Mouse (Mus musculus) CH12.LX (cell line): ENCODE results near the gene Ccnt1. TPM values are rescaled to one million over a fixed set of nuclear protein-coding genes. Genes with fewer than 3 reads are reported as not detected.
A peak's percentile ranks its signal among the peaks of the same experiment; 100 is the strongest.

ENCODE experiments used
- DNase-seq: peaks from one replicate; pipeline ENCODE4 v3.0.0-alpha.2; 2013; ENCODE audit errors: extremely low read depth
- H3K27ac ChIP-seq: 2 replicates; pipeline ENCODE4 v1.5.1; 2012; ENCODE audit warnings: low read depth, mild to moderate bottlenecking, control low read depth, moderate library complexity; ENCODE audit not compliant: insufficient read depth
- H3K27me3 ChIP-seq: replicated peaks from 2 replicates; pipeline ENCODE3; 2012; ENCODE audit warnings: inconsistent platforms
- H3K36me3 ChIP-seq, 2 experiments: replicated peaks in 1 of 2; 2 replicates each; pipeline versions ENCODE3 to v1.6.1; 2012; ENCODE audit warnings: inconsistent platforms in 1 of 2, low read length in 1 of 2, mild to moderate bottlenecking in 1 of 2, mixed read lengths in 1 of 2, moderate library complexity in 1 of 2; ENCODE audit not compliant: control insufficient read depth in 1 of 2, insufficient read depth in 1 of 2
- H3K4me1 ChIP-seq, 2 experiments: 2 replicates each; pipeline ENCODE4 v1.6.1; 2012; ENCODE audit warnings: inconsistent platforms in 1 of 2, moderate library complexity in 1 of 2; ENCODE audit not compliant: insufficient read depth in 2 of 2, control insufficient read depth in 1 of 2
- H3K4me2 ChIP-seq: 2 replicates; pipeline ENCODE4 v1.6.1; 2012; ENCODE audit warnings: low read depth, mild to moderate bottlenecking, control low read depth; ENCODE audit not compliant: poor library complexity, insufficient read depth, severe bottlenecking
- H3K4me3 ChIP-seq, 3 experiments: fragments of 150-350 bp in 1 of 3; sonication (generic) in 1 of 3; replicated peaks in 1 of 3; 2 replicates each; pipeline versions ENCODE3 to v1.5.1; 2011 to 2012; ENCODE audit warnings: low read depth in 2 of 3, low read length in 2 of 3, mild to moderate bottlenecking in 2 of 3, moderate library complexity in 2 of 3, control low read depth in 1 of 3, improper control_type of control experiment in 1 of 3, inconsistent platforms in 1 of 3, mixed read lengths in 1 of 3; ENCODE audit not compliant: poor library complexity in 1 of 3
- H3K79me2 ChIP-seq: replicated peaks from 2 replicates; pipeline ENCODE4 v1.6.1; 2012; ENCODE audit warnings: mild to moderate bottlenecking, moderate library complexity; ENCODE audit not compliant: control insufficient read depth, poor library complexity, insufficient read depth, severe bottlenecking; ENCODE audit errors: extremely low read depth
- H3K9ac ChIP-seq: 2 replicates; pipeline ENCODE4 v1.6.1; 2012; ENCODE audit warnings: low read depth, mild to moderate bottlenecking, control low read depth, moderate library complexity; ENCODE audit not compliant: insufficient read depth
- H3K9me3 ChIP-seq: replicated peaks from 2 replicates; pipeline ENCODE3; 2012; ENCODE audit warnings: low read length, inconsistent platforms, mixed read lengths
- BHLHE40 ChIP-seq: IDR thresholded peaks from 2 replicates; pipeline ENCODE4 v1.6.1; 2011; ENCODE audit warnings: mild to moderate bottlenecking, low read depth, low read length, improper control_type of control experiment
- CHD1 ChIP-seq: IDR thresholded peaks from 2 replicates; pipeline ENCODE4 v1.6.1; 2012; ENCODE audit warnings: low read depth, low read length, improper control_type of control experiment, inconsistent platforms
- CHD2 ChIP-seq: IDR thresholded peaks from 2 replicates; pipeline ENCODE4 v1.6.1; 2011; ENCODE audit warnings: low read length, improper control_type of control experiment
- CTCF ChIP-seq, 2 experiments: IDR thresholded peaks in 1 of 2; conservative IDR thresholded peaks in 1 of 2; 2 replicates each; pipeline ENCODE4 v1.5.1; 2011 to 2012; ENCODE audit warnings: low read depth in 2 of 2, low read length in 2 of 2, improper control_type of control experiment in 1 of 2, inconsistent platforms in 1 of 2, mild to moderate bottlenecking in 1 of 2, moderate library complexity in 1 of 2
- E2F4 ChIP-seq: IDR thresholded peaks from 2 replicates; pipeline ENCODE4 v1.6.1; 2011; ENCODE audit warnings: low read depth, low read length, improper control_type of control experiment; ENCODE audit not compliant: insufficient replicate concordance
- ELF1 ChIP-seq: IDR thresholded peaks from 2 replicates; pipeline ENCODE4 v1.6.1; 2014; ENCODE audit warnings: low read depth, mild to moderate bottlenecking, inconsistent platforms, low read length, improper control_type of control experiment
- EP300 ChIP-seq: IDR thresholded peaks from 2 replicates; pipeline ENCODE4 v1.6.1; 2011; ENCODE audit warnings: low read length, improper control_type of control experiment
- ETS1 ChIP-seq: conservative IDR thresholded peaks from 2 replicates; pipeline ENCODE4 v1.6.1; 2012; ENCODE audit warnings: low read depth, mild to moderate bottlenecking, inconsistent platforms, low read length, improper control_type of control experiment, moderate library complexity
- GABPA ChIP-seq: IDR thresholded peaks from 2 replicates; pipeline ENCODE4 v1.6.1; 2012; ENCODE audit warnings: low read depth, low read length, improper control_type of control experiment, inconsistent platforms; ENCODE audit not compliant: insufficient replicate concordance
- HCFC1 ChIP-seq: IDR thresholded peaks from 2 replicates; pipeline ENCODE4 v1.6.1; 2012; ENCODE audit warnings: low read depth, mild to moderate bottlenecking, inconsistent platforms, low read length, improper control_type of control experiment
- IRF4 ChIP-seq: IDR thresholded peaks from 2 replicates; pipeline ENCODE4 v1.6.1; 2014; ENCODE audit warnings: low read depth, mild to moderate bottlenecking, inconsistent platforms, low read length, improper control_type of control experiment
- JUN ChIP-seq: IDR thresholded peaks from 2 replicates; pipeline ENCODE4 v1.6.1; 2011; ENCODE audit warnings: low read depth, mild to moderate bottlenecking, low read length, improper control_type of control experiment, moderate library complexity; ENCODE audit not compliant: insufficient read depth
- JUND ChIP-seq: conservative IDR thresholded peaks from 2 replicates; pipeline ENCODE4 v1.6.1; 2011; ENCODE audit warnings: low read depth, low read length, improper control_type of control experiment
- KAT2A ChIP-seq: IDR thresholded peaks from 2 replicates; pipeline ENCODE4 v1.6.1; 2012; ENCODE audit warnings: low read length, improper control_type of control experiment, inconsistent platforms; ENCODE audit not compliant: insufficient replicate concordance
- MAFK ChIP-seq: IDR thresholded peaks from 2 replicates; pipeline ENCODE4 v1.6.1; 2011; ENCODE audit warnings: low read length, improper control_type of control experiment; ENCODE audit not compliant: insufficient replicate concordance
- MAX ChIP-seq: IDR thresholded peaks from 2 replicates; pipeline ENCODE4 v1.6.1; 2011; ENCODE audit warnings: low read length, improper control_type of control experiment
- MAZ ChIP-seq: IDR thresholded peaks from 2 replicates; pipeline ENCODE4 v1.6.1; 2012; ENCODE audit warnings: low read depth, mild to moderate bottlenecking, inconsistent platforms, low read length, improper control_type of control experiment, moderate library complexity
- MEF2A ChIP-seq: IDR thresholded peaks from 2 replicates; pipeline ENCODE4 v1.6.1; 2014; ENCODE audit warnings: low read depth, mild to moderate bottlenecking, inconsistent platforms, low read length, improper control_type of control experiment, borderline replicate concordance
- MXI1 ChIP-seq: IDR thresholded peaks from 2 replicates; pipeline ENCODE4 v1.6.1; 2011; ENCODE audit warnings: mild to moderate bottlenecking, low read depth, low read length, improper control_type of control experiment
- MYC ChIP-seq: IDR thresholded peaks from 2 replicates; pipeline ENCODE4 v1.6.1; 2011; ENCODE audit warnings: low read depth, mild to moderate bottlenecking, improper control_type of control experiment, low read length
- NELFE ChIP-seq: IDR thresholded peaks from 2 replicates; pipeline ENCODE4 v1.6.1; 2011; ENCODE audit warnings: low read depth, low read length, improper control_type of control experiment
- NRF1 ChIP-seq: IDR thresholded peaks from 2 replicates; pipeline ENCODE4 v1.6.1; 2014; ENCODE audit warnings: low read depth, mild to moderate bottlenecking, inconsistent platforms, low read length, improper control_type of control experiment, moderate library complexity
- PAX5 ChIP-seq: IDR thresholded peaks from 2 replicates; pipeline ENCODE4 v1.6.1; 2012; ENCODE audit warnings: low read length, inconsistent platforms, mixed read lengths
- POLR2A ChIP-seq: IDR thresholded peaks from 2 replicates; pipeline ENCODE4 v1.6.1; 2011; ENCODE audit warnings: low read depth, mild to moderate bottlenecking, improper control_type of control experiment, low read length
- POLR2AphosphoS2 ChIP-seq: IDR thresholded peaks from 2 replicates; pipeline ENCODE4 v1.6.1; 2011; ENCODE audit warnings: low read depth, low read length, improper control_type of control experiment
- RAD21 ChIP-seq: IDR thresholded peaks from 2 replicates; pipeline ENCODE4 v1.6.1; 2011; ENCODE audit warnings: low read depth, mild to moderate bottlenecking, low read length, improper control_type of control experiment, moderate library complexity
- RCOR1 ChIP-seq: conservative IDR thresholded peaks from 2 replicates; pipeline ENCODE4 v1.6.1; 2012; ENCODE audit warnings: low read depth, mild to moderate bottlenecking, inconsistent platforms, low read length, improper control_type of control experiment
- SIN3A ChIP-seq: IDR thresholded peaks from 2 replicates; pipeline ENCODE4 v1.6.1; 2012; ENCODE audit warnings: low read length, improper control_type of control experiment, inconsistent platforms
- SMC3 ChIP-seq: IDR thresholded peaks from 2 replicates; pipeline ENCODE4 v1.6.1; 2011; ENCODE audit warnings: low read depth, low read length, improper control_type of control experiment
- TBP ChIP-seq: conservative IDR thresholded peaks from 2 replicates; pipeline ENCODE4 v1.6.1; 2011; ENCODE audit warnings: low read depth, low read length, improper control_type of control experiment
- TCF12 ChIP-seq: IDR thresholded peaks from 2 replicates; pipeline ENCODE4 v1.6.1; 2014; ENCODE audit warnings: low read depth, mild to moderate bottlenecking, inconsistent platforms, low read length, improper control_type of control experiment
- UBTF ChIP-seq: IDR thresholded peaks from 2 replicates; pipeline ENCODE4 v1.6.1; 2012; ENCODE audit warnings: low read depth, mild to moderate bottlenecking, inconsistent platforms, low read length, improper control_type of control experiment, moderate library complexity
- USF1 ChIP-seq: IDR thresholded peaks from 2 replicates; pipeline ENCODE4 v1.6.1; 2014; ENCODE audit warnings: low read depth, mild to moderate bottlenecking, inconsistent platforms, low read length, improper control_type of control experiment
- USF2 ChIP-seq: conservative IDR thresholded peaks from 2 replicates; pipeline ENCODE4 v1.6.1; 2011; ENCODE audit warnings: low read depth, low read length, improper control_type of control experiment
- ZC3H11A ChIP-seq: IDR thresholded peaks from 2 replicates; pipeline ENCODE4 v1.6.1; 2012; ENCODE audit warnings: low read depth, mild to moderate bottlenecking, inconsistent platforms, low read length, improper control_type of control experiment
- ZKSCAN1 ChIP-seq: IDR thresholded peaks from 2 replicates; pipeline ENCODE4 v1.6.1; 2012; ENCODE audit warnings: low read depth, inconsistent platforms, low read length, improper control_type of control experiment, borderline replicate concordance
- ZMIZ1 ChIP-seq: IDR thresholded peaks from 2 replicates; pipeline ENCODE4 v1.6.1; 2012; ENCODE audit warnings: low read depth, mild to moderate bottlenecking, inconsistent platforms, low read length, improper control_type of control experiment
- ZNF384 ChIP-seq: IDR thresholded peaks from 2 replicates; pipeline ENCODE4 v1.6.1; 2012; ENCODE audit warnings: low read depth, low read length, improper control_type of control experiment, inconsistent platforms
- dilution Hi-C: fragments of 300-500 bp; cut with MboI; formaldehyde crosslinking; loops from 2 replicates; pipeline ENCODE4 v1.14.3; 2020; ENCODE audit warnings: low sequenced_read_pairs; ENCODE audit not compliant: extremely low pct_unique_long_range_greater_than_20kb, extremely low pct_ligation_motif_present
- in situ Hi-C: fragments of 300-500 bp; cut with MboI; formaldehyde crosslinking; loops from 3 replicates; pipeline ENCODE4 v1.14.3; 2019; ENCODE audit warnings: low sequenced_read_pairs, low pct_ligation_motif_present, low pct_unique_long_range_greater_than_20kb, mixed read lengths
- polyA plus RNA-seq: library from polyadenylated mRNA; unstranded; fragments of >175 nt; gene quantifications from 2 replicates; pipeline ENCODE4 v1.2.1, GENCODE M21; 2012; ENCODE audit warnings: low read depth; ENCODE audit not compliant: insufficient read length
- total RNA-seq, 2 experiments: library from RNA; depleted of rRNA; stranded (reverse); fragments of 300-350 nt in 1 of 2; fragments of >200 nt in 1 of 2; gene quantifications; 2 replicates each; pipeline ENCODE4 v1.2.3; 2012 to 2014

The Ccnt1 gene
- total and polyA plus RNA-seq, 3 experiments: 36.8 to 73.3 (median 41.3) TPM

- Histone ChIP-seq H3K9ac (no peak overlapping the region), H3K27me3 (peaks cover 4% of the 10 kb centered on the region), H3K36me3 (no peaks in the 10 kb centered on the region), H3K4me3 (no peak overlapping the region), H3K9me3 (peaks cover 2% of the 10 kb centered on the region), H3K79me2 (no peaks in the 10 kb centered on the region), H3K27ac (no peak overlapping the region), H3K4me2 (peak overlapping the region; percentile 51; the same call in 1 of the 2 replicates), H3K4me1 (peaks cover 5 to 12% of the 10 kb centered on the region in 2 experiments)
- in situ Hi-C loops: loop anchor here (10.0 kb wide), 1 partner anchor 320 kb away; no protein-coding TSS in a partner anchor
- dilution Hi-C loops: no loop called here
- TF ChIP-seq ETS1 (no peak), POLR2A (no peak), MYC (peak; percentile 46; the same call in 1 of the 2 replicates), BHLHE40 (no peak; the same call in 1 of the 2 replicates), MAFK (no peak), CHD1 (no peak), MAX (peak; percentile 39; the same call in 1 of the 2 replicates), TBP (no peak), GABPA (no peak), RCOR1 (no peak), CTCF (conservative IDR thresholded peaks at IDR 0.05 in 1 of 2, IDR thresholded peaks at IDR 0.05 in 1 of 2; ENCODE audit: low read depth in 2 of 2, low read length in 2 of 2) (peak; percentile 89 to 95), KAT2A (no peak), NELFE (peak; percentile 41; the same call in 1 of the 2 replicates), POLR2AphosphoS2 (no peak), CHD2 (no peak), ZMIZ1 (no peak), MAZ (no peak), ZKSCAN1 (no peak), JUND (no peak), IRF4 (peak; percentile 38; the same call in 1 of the 2 replicates), EP300 (no peak), MXI1 (no peak), ELF1 (peak; percentile 19; the same call in 1 of the 2 replicates), RAD21 (peak; percentile 95), ZNF384 (no peak), HCFC1 (no peak), PAX5 (no peak), UBTF (no peak), USF2 (no peak), ZC3H11A (peak; percentile 32; the same call in 1 of the 2 replicates), USF1 (peak; percentile 12; the same call in 1 of the 2 replicates), JUN (no peak), E2F4 (no peak), SIN3A (0 out of 2 replicates have a peak, but pooled peaks have one; percentile 45), SMC3 (peak; percentile 81), TCF12 (no peak), MEF2A (no peak), NRF1 (0 out of 2 replicates have a peak, but pooled peaks have one; percentile 17)
- DNase-seq: peak; percentile 92
These were observed 66.2 kb downstream of the Ccnt1 start for GRCm38 (mm10) chr15:98504514-98504913.
